Mouse (Mus musculus) forebrain, embryonic 16.5 days (tissue): ENCODE results near the gene Rundc3a. TPM values are rescaled to one million over a fixed set of nuclear protein-coding genes. Genes with fewer than 3 reads are reported as not detected.

ENCODE experiments used
- ATAC-seq: fragments of 200-750 bp; cut with Nextera tagmentation; 2 replicates; pipeline ENCODE4 v1.8.0; 2017; ENCODE audit warnings: mild to moderate bottlenecking, moderate library complexity
- H3K27ac ChIP-seq: fragments of 300-500 bp; sonication (generic); 2 replicates; pipeline ENCODE4 v1.5.1; 2014; ENCODE audit warnings: low read length, control low read depth
- H3K27me3 ChIP-seq: fragments of 300-500 bp; sonication (generic); replicated peaks from 2 replicates; pipeline ENCODE4 v1.6.1; 2014; ENCODE audit warnings: low read length; ENCODE audit not compliant: control insufficient read depth, insufficient read depth
- H3K36me3 ChIP-seq: fragments of 300-500 bp; sonication (generic); 2 replicates; pipeline ENCODE4 v1.6.1; 2014; ENCODE audit not compliant: control insufficient read depth, insufficient read depth
- H3K4me1 ChIP-seq: fragments of 300-500 bp; sonication (generic); replicated peaks from 2 replicates; pipeline ENCODE4 v1.6.1; 2014; ENCODE audit warnings: low read length; ENCODE audit not compliant: control insufficient read depth, insufficient read depth
- H3K4me2 ChIP-seq: fragments of 300-500 bp; sonication (generic); 2 replicates; pipeline ENCODE4 v1.6.1; 2014; ENCODE audit warnings: mild to moderate bottlenecking, low read length, control low read depth
- H3K4me3 ChIP-seq: fragments of 300-500 bp; sonication (generic); replicated peaks from 2 replicates; pipeline ENCODE4 v1.5.1; 2014; ENCODE audit warnings: mild to moderate bottlenecking, low read length, control low read depth
- H3K9ac ChIP-seq: fragments of 300-500 bp; sonication (generic); replicated peaks from 2 replicates; pipeline ENCODE4 v1.6.1; 2014; ENCODE audit warnings: low read depth, low read length, control low read depth
- H3K9me3 ChIP-seq: fragments of 300-500 bp; sonication (generic); 2 replicates; pipeline ENCODE4 v1.6.1; 2016; ENCODE audit warnings: low read length; ENCODE audit not compliant: control insufficient read depth
- WGBS: fragments of 180-500 bp; shearing (Covaris S2); extraction: QIAGEN DNeasy Blood & Tissue Kit; methylation state at CpG from one replicate; pipeline ENCODE4 v1.1.7; 2014; 5-methylcytosine and 5-hydroxymethylcytosine counted together
- polyA plus RNA-seq: library from polyadenylated mRNA; unstranded; fragments of >200 nt; fragmentation: Nextera tagmentation; extraction: Ambion mirVana; gene quantifications from 2 replicates; pipeline ENCODE4 v1.2.1, GENCODE M21; 2015

Rundc3a gene
- polyA plus RNA-seq, 1 experiment from 2014 or later = 156 TPM

GRCm38 (mm10) chr11:102411061-102411460, 17.9 kb downstream of the Rundc3a start:
- no peak overlapping the region for H3K27ac ChIP-seq
- no peak overlapping the region for H3K4me2 ChIP-seq
- no peak overlapping the region for H3K4me3 ChIP-seq
- H3K4me1 ChIP-seq = peaks cover 17% of the 10 kb centered on the region
- H3K9me3 ChIP-seq = no peaks in the 10 kb centered on the region
- ATAC-seq = no peak
- no peaks in the 10 kb centered on the region for H3K27me3 ChIP-seq
- 80% methylated on average over 3 of the region's 3 CpGs for WGBS
- H3K36me3 ChIP-seq = no peaks in the 10 kb centered on the region
- no peak overlapping the region for H3K9ac ChIP-seq

DNA sequence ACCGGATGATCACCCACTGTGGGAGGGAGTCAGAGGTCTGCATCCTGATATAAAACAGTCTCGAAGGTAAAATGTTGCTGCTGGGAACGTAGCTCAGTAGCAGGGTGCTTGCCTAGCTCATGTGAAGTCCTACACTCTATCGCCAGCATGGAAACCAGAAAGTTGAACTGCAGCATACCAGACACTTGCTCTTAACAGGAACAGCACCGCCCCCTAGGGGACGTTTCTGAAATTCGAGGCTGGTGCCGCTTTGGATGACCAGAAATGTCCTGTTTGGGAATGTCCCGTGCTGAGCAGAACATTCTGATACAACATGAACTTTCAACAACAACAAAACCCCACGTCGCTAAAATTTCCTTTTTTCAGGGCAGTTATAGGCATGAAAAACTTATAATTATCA, 18.5 kb downstream of the Rundc3a start:
- Histone ChIP-seq H3K27ac (no peak overlapping the region), H3K36me3 (no peaks in the 10 kb centered on the region), H3K9ac (no peak overlapping the region), H3K4me3 (no peak overlapping the region), H3K4me2 (no peak overlapping the region), H3K27me3 (no peaks in the 10 kb centered on the region), H3K4me1 (peaks cover 11% of the 10 kb centered on the region), H3K9me3 (no peaks in the 10 kb centered on the region)
- peak; percentile 15; the same call in 1 of the 2 replicates for ATAC-seq
- WGBS = 8% methylated on average over 11 of the region's 11 CpGs

- ATAC-seq = no peak
- no peak overlapping the region for H3K4me2 ChIP-seq
Observed at GRCm38 (mm10) chr11:102413059-102413458, 19.9 kb downstream of the Rundc3a start.

DNA sequence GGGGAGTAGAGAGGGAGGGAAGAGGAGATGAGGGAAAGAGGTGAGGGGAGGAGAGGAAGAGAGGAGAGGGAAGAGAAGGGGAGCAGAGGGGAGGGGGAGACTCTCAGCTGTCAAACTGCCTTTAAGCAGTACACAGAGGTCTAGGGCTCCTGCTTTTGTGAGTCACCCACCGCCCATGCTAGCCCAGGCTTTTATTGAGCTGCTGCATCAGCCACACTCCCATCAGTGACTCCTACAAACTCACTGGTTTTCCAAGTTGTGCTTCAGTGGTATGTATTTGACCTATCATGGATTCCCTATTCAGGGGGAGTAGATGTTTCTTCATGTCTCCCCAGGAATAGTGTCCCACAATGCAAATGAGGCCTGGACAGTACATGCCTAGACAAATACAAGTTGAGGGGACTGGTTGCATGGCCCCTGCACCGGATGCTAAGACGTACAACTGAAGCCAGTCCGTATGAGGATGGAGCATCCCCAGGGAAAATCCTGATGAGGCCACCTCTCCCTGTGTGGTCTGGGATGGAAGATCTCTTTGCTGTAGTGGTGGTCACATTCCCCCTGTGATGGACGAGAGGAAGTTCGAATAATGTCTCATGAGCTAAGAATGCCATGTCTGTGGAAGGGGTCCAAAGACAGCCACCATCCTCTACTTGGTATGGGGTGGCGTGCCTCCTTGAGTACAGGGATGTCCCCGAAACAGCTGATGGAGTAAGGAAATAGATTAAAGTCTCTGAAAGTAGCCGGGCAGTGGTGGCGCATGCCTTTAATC, 22.0 kb downstream of the Rundc3a start:
- no peak overlapping the region for H3K4me3 ChIP-seq
- no peak overlapping the region for H3K4me2 ChIP-seq
- H3K27me3 ChIP-seq = no peaks in the 10 kb centered on the region
- 0 out of 2 replicates have a peak, but pooled peaks cover 2% of the 10 kb centered on the region for H3K4me1 ChIP-seq
- WGBS = 76% methylated on average over 10 of the region's 10 CpGs
- H3K27ac ChIP-seq = no peak overlapping the region
- no peak overlapping the region for H3K9ac ChIP-seq
- no peak for ATAC-seq
- no peaks in the 10 kb centered on the region for H3K36me3 ChIP-seq
- no peaks in the 10 kb centered on the region for H3K9me3 ChIP-seq

More at GRCm38 (mm10) chr11:102413059-102413458, 19.9 kb downstream of the Rundc3a start:
- H3K4me3 ChIP-seq = no peak overlapping the region
- no peaks in the 10 kb centered on the region for H3K27me3 ChIP-seq
- H3K36me3 ChIP-seq = no peaks in the 10 kb centered on the region
- H3K9ac ChIP-seq = no peak overlapping the region
- no peak overlapping the region for H3K27ac ChIP-seq
- WGBS = 75% methylated on average over 8 of the region's 8 CpGs
- no peaks in the 10 kb centered on the region for H3K9me3 ChIP-seq
- H3K4me1 ChIP-seq = peaks cover 5% of the 10 kb centered on the region

DNA sequence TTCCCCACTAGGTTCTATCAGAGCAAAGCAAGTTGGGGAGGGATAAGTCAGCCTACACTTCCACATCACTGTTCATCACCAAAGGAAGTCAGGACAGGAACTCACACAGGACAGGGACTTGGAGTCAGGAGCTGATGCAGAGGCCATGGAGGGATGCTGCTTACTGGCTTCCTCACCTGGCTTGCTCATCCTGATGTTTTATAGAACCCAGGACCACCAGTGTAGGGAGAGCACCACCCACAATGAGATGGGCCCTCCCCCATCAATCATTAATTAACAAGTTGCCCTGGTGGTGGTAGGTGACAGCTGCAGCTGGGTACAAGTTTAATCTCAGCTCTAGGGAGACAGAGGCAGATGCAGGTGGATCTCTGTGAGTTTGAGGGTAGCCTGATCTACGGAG, 24.0 kb downstream of the Rundc3a start:
- Histone ChIP-seq H3K9me3 (no peaks in the 10 kb centered on the region), H3K4me1 (no peaks in the 10 kb centered on the region), H3K27ac (no peak overlapping the region), H3K36me3 (no peaks in the 10 kb centered on the region), H3K27me3 (no peaks in the 10 kb centered on the region), H3K4me3 (no peak overlapping the region), H3K4me2 (no peak overlapping the region), H3K9ac (no peak overlapping the region)
- WGBS = 64% methylated on average over 1 of the region's 1 CpGs
- no peak for ATAC-seq

GRCm38 (mm10) chr11:102418887-102419286, 25.7 kb downstream of the Rundc3a start:
- no peak overlapping the region for H3K27ac ChIP-seq
- H3K36me3 ChIP-seq = no peaks in the 10 kb centered on the region
- no peaks in the 10 kb centered on the region for H3K4me1 ChIP-seq
- no peak overlapping the region for H3K4me2 ChIP-seq
- H3K9me3 ChIP-seq = no peaks in the 10 kb centered on the region
- no peaks in the 10 kb centered on the region for H3K27me3 ChIP-seq
- no peak overlapping the region for H3K4me3 ChIP-seq
- no peak overlapping the region for H3K9ac ChIP-seq
- ATAC-seq = no peak

DNA sequence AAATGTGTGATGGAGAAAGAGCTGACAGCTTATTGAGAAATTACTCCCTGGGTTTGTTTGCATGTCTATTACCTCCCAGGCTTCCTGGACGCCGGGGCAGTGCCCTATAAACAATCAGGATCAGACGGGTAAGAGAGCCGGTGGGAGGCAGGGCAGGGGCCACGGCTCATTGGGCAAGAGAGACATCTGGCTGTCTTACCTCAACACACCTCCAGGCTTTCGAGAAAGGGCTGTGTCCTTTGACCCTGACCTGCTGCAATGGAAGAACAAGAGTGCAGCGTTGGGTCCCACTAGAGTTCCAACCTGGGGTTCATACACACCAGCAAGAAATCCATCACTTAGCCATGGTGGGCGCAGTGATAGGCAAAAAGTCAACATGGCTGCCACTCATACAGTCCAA, 28.4 kb downstream of the Rundc3a start:
- no peaks in the 10 kb centered on the region for H3K27me3 ChIP-seq
- no peaks in the 10 kb centered on the region for H3K4me1 ChIP-seq
- no peaks in the 10 kb centered on the region for H3K36me3 ChIP-seq
- H3K4me2 ChIP-seq = no peak overlapping the region
- no peak overlapping the region for H3K9ac ChIP-seq
- no peak overlapping the region for H3K4me3 ChIP-seq
- WGBS = 71% methylated on average over 8 of the region's 8 CpGs
- no peaks in the 10 kb centered on the region for H3K9me3 ChIP-seq
- H3K27ac ChIP-seq = no peak overlapping the region
- no peak for ATAC-seq

DNA sequence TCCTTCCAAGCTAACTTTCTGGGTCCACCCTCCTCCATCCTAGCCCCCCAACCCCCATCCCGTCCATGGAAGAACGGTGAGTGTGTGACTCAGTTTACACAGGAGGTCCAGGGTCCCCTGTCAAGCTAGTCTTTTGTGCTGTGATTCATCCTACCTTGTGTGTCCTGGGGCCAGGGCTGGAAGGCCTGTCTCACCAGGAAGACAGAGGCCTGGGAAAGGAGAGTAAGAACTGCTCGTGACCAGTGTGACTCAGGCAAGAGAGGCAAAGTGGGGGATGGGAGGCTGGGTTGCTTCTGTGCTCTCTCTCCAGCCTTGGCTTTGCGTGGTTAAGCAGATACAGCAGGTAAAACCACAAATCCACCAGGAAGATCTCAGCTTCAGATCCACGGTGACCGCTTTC, 31.5 kb downstream of the Rundc3a start:
- Histone ChIP-seq H3K4me2 (no peak overlapping the region), H3K27me3 (no peaks in the 10 kb centered on the region), H3K9me3 (no peaks in the 10 kb centered on the region), H3K9ac (no peak overlapping the region), H3K27ac (no peak overlapping the region), H3K4me3 (no peak overlapping the region), H3K36me3 (no peaks in the 10 kb centered on the region), H3K4me1 (peaks cover 3% of the 10 kb centered on the region)
- 76% methylated on average over 6 of the region's 6 CpGs for WGBS
- ATAC-seq = no peak

DNA sequence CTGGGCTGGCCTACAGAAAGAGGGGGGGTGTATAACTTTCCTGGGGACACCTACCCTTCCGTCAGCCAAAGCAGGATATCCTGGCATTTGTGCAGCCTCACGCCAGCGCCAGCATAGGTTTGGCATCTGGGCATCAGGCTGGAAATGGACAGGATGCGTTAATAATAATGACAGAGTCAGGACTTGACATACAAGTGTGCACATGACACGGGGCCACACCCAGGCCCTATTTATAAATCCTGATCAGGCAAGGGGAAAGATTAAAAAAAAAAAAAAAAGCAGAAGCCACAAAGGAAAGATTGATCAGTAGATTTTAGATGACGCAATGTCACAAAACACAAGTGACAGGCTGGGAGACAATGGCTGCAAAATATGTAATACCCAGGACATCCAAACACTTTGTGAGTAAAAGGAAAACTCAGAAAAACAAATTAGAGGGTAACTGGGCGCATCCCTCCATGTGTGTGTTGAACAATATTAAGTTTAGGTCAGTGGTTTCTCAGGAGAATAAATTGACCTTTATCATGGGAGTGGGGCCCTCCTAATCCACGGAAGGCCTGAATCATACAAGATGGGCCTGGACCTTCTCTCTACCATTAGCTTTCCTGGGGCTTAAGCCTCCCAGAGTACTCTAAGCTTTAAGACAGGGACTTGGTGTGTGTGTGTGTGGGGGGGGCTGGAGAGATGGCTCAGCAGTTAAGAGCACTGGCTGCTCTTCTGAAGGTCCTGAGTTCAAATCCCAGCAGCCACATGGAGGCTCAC, 32.5 kb downstream of the Rundc3a start:
- Histone ChIP-seq H3K27me3 (no peaks in the 10 kb centered on the region), H3K9ac (no peak overlapping the region), H3K4me1 (peaks cover 9% of the 10 kb centered on the region), H3K4me3 (no peak overlapping the region), H3K4me2 (no peak overlapping the region), H3K27ac (no peak overlapping the region), H3K9me3 (no peaks in the 10 kb centered on the region), H3K36me3 (no peaks in the 10 kb centered on the region)
- no peak for ATAC-seq
- 83% methylated on average over 8 of the region's 8 CpGs for WGBS
